ENCODE assay signal across 9 mouse cellular contexts in the genomic region with DNA sequence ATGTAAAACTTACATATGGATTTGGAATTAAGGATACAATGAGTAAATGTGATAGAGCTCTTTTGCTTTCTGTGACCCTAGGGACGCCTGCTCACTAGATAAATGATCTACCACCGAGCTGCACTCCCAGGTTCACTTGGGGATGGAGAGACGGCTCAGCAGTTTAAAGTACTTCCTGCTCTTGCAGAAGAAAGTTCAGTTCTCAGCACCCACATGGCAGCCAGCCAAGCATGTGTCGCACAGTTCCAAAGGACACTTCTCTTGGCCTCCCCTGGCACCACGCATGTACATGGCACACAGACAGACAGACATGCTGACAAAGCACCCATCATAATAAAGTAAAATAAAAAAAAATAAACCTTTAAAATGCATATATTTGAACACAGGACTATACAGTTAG.
A peak's percentile ranks its signal among the peaks of the same experiment; 100 is the strongest.
DNase-seq lines count a peak whose midpoint lies in the region; ATAC-seq and TF ChIP-seq lines count a peak whose summit lies in the region.
"Had no signal": no experiment of that assay in that cellular context is flagged by ENCODE, and none has a peak within 500 bp of the region (broad histone marks: within the 10 kb centered on the region; RNA-seq: fewer than 3 reads in every experiment).

No protein-coding gene starts in this region.

- TF ChIP-seq CTCF in lung, embryonic 14.5 days (IDR thresholded peaks at IDR 0.05; ENCODE audit: low read depth), result no peak

- H3K27ac ChIP-seq in lung, embryonic 14.5 days (ENCODE audit: low read depth), result no peak overlapping the region
- H3K27ac ChIP-seq: midbrain, embryonic 10.5 days had no signal

- ATAC-seq in CD4-positive, CD25-positive, alpha-beta regulatory T cell, adult 4 months, result no peak
- no peak for ATAC-seq in lung, embryonic 14.5 days (ENCODE audit: insufficient read depth)

- no peaks in the 10 kb centered on the region for H3K27me3 ChIP-seq in lung, embryonic 14.5 days (ENCODE audit: insufficient read depth, low read length)

- no peak overlapping the region for H3K4me2 ChIP-seq in lung, embryonic 14.5 days

- DNase-seq in CD4-positive, CD25-positive, alpha-beta regulatory T cell, adult 2 months (ENCODE audit: low read depth, low spot score), result peak; percentile 35
- peak; percentile 39 to 51 for DNase-seq in spleen, adult 18-20 months
- no peak for DNase-seq in spleen, postnatal 14 days (ENCODE audit: low spot score in 2 of 2)
- peak; percentile 45 for DNase-seq in lung, embryonic 14.5 days
- DNase-seq in yolk sac, embryonic 10.5 days (ENCODE audit: low spot score), result peak; percentile 32
- DNase-seq in layer of hippocampus, postnatal 36 days, result no peak
- no peak for DNase-seq in layer of hippocampus, adult 9-10 months (ENCODE audit: low spot score)

- no peak overlapping the region for H3K4me3 ChIP-seq in lung, embryonic 14.5 days (ENCODE audit: low read depth, low read length)
- H3K4me3 ChIP-seq: midbrain, embryonic 10.5 days had no signal

- no peaks in the 10 kb centered on the region for H3K4me1 ChIP-seq in lung, embryonic 14.5 days (ENCODE audit: insufficient read depth)

- H3K36me3 ChIP-seq in lung, embryonic 14.5 days (ENCODE audit: insufficient read depth), result 0 out of 2 replicates have a peak, but pooled peaks cover 3% of the 10 kb centered on the region
- H3K36me3 ChIP-seq: midbrain, embryonic 10.5 days had no signal

- no peak overlapping the region for H3K9ac ChIP-seq in lung, embryonic 14.5 days

- 22% methylated on average over 5 of the region's 5 CpGs for WGBS in lung, embryonic 14.5 days

- no peaks in the 10 kb centered on the region for H3K9me3 ChIP-seq in lung, embryonic 14.5 days (ENCODE audit: low read depth, low read length)
- H3K9me3 ChIP-seq: midbrain, embryonic 10.5 days had no signal

Comparison
In these comparisons a context has a peak if more than half of its experiments do, and no peak if none do; other contexts are left out.
1. DNase-seq: peak in CD4-positive, CD25-positive, alpha-beta regulatory T cell, adult 2 months (single experiment), spleen, adult 18-20 months (2 of 2), lung, embryonic 14.5 days (single experiment) and yolk sac, embryonic 10.5 days (single experiment); none in spleen, postnatal 14 days (0 of 2), layer of hippocampus, postnatal 36 days (0 of 2) and layer of hippocampus, adult 9-10 months (single experiment).